In genomic region chr6:118963283-118963682, GRCm38 (mm10) we compare ENCODE assay signal across 13 mouse cellular contexts.
DNase-seq lines count a peak whose midpoint lies in the region; ATAC-seq and TF ChIP-seq lines count a peak whose summit lies in the region.
"Had no signal": no experiment of that assay in that cellular context is flagged by ENCODE, and none has a peak within 500 bp of the region (broad histone marks: within the 10 kb centered on the region; RNA-seq: fewer than 3 reads in every experiment).

No protein-coding gene starts in this region.

- no peaks in the 10 kb centered on the region for H3K36me3 ChIP-seq in lung, postnatal 0 days (ENCODE audit: insufficient read depth, low read length)
- H3K36me3 ChIP-seq in liver, postnatal 0 days (replicated peaks; ENCODE audit: insufficient read depth, low read length): no peaks in the 10 kb centered on the region
- H3K36me3 ChIP-seq in hindbrain, embryonic 14.5 days (replicated peaks; ENCODE audit: control insufficient read depth, insufficient read depth): no peaks in the 10 kb centered on the region
- H3K36me3 ChIP-seq: embryonic facial prominence, embryonic 15.5 days; forebrain, embryonic 12.5 days; G1E; midbrain, embryonic 12.5 days had no signal

- DNase-seq in kidney, adult 9 months: peak; percentile 6
- DNase-seq in kidney, postnatal 36 days: no peak
- peak; percentile 88 for DNase-seq in lung, postnatal 0 days (ENCODE audit: low spot score)
- no peak for DNase-seq in lung, postnatal 10 days
- DNase-seq in liver, postnatal 0 days: no peak
- DNase-seq in hindbrain, embryonic 14.5 days (ENCODE audit: low spot score): no peak
- no peak for DNase-seq in adrenal gland, postnatal 25 days
- DNase-seq: adrenal gland, adult 8-10 months; cerebellum, adult 18-20 months had no signal

- ATAC-seq in lung, postnatal 0 days: peak; percentile 74
- ATAC-seq in liver, postnatal 0 days: peak; percentile 84
- no peak for ATAC-seq in hindbrain, embryonic 14.5 days (ENCODE audit: low FRiP score)

- peaks cover 11% of the 10 kb centered on the region; the same call in 1 of the 2 replicates for H3K4me1 ChIP-seq in lung, postnatal 0 days (ENCODE audit: insufficient read depth, low read depth, low read length)
- H3K4me1 ChIP-seq in liver, postnatal 0 days (ENCODE audit: insufficient read depth): peaks cover 10% of the 10 kb centered on the region
- no peaks in the 10 kb centered on the region; the same call in 1 of the 2 replicates for H3K4me1 ChIP-seq in hindbrain, embryonic 14.5 days (replicated peaks; ENCODE audit: control insufficient read depth, insufficient read depth, low read length)
- H3K4me1 ChIP-seq: forebrain, embryonic 12.5 days; midbrain, embryonic 12.5 days had no signal

- TF ChIP-seq CTCF in lung, postnatal 0 days (IDR thresholded peaks at IDR 0.05): no peak
- TF ChIP-seq CTCF in liver, postnatal 0 days (IDR thresholded peaks at IDR 0.05; ENCODE audit: low read depth): no peak

- peak overlapping the region; percentile 81 for H3K27ac ChIP-seq in lung, postnatal 0 days (ENCODE audit: low read length)
- peak overlapping the region; percentile 66 for H3K27ac ChIP-seq in liver, postnatal 0 days (ENCODE audit: low read depth)
- H3K27ac ChIP-seq in hindbrain, embryonic 14.5 days: no peak overlapping the region
- H3K27ac ChIP-seq: embryonic facial prominence, embryonic 15.5 days; forebrain, embryonic 12.5 days; midbrain, embryonic 12.5 days had no signal

- no peak overlapping the region for H3K9ac ChIP-seq in lung, postnatal 0 days (replicated peaks; ENCODE audit: low read depth)
- no peak overlapping the region for H3K9ac ChIP-seq in liver, postnatal 0 days (replicated peaks)
- no peak overlapping the region for H3K9ac ChIP-seq in hindbrain, embryonic 14.5 days
- H3K9ac ChIP-seq: embryonic facial prominence, embryonic 15.5 days; forebrain, embryonic 12.5 days; midbrain, embryonic 12.5 days had no signal

- 25% methylated on average over 5 of the region's 5 CpGs for WGBS in lung, postnatal 0 days
- WGBS in liver, postnatal 0 days (ENCODE audit: insufficient replicate concordance): 44% methylated on average over 5 of the region's 5 CpGs
- 73% methylated on average over 5 of the region's 5 CpGs for WGBS in hindbrain, embryonic 14.5 days

- H3K4me3 ChIP-seq in lung, postnatal 0 days (ENCODE audit: low read depth, low read length): no peak overlapping the region
- H3K4me3 ChIP-seq in liver, postnatal 0 days (ENCODE audit: low read depth, low read length): no peak overlapping the region
- H3K4me3 ChIP-seq in hindbrain, embryonic 14.5 days (replicated peaks; ENCODE audit: low read length): no peak overlapping the region
- H3K4me3 ChIP-seq: embryonic facial prominence, embryonic 15.5 days; forebrain, embryonic 12.5 days; midbrain, embryonic 12.5 days had no signal

- H3K4me2 ChIP-seq in lung, postnatal 0 days (replicated peaks; ENCODE audit: low read depth, low read length): peak overlapping the region; percentile 25; the same call in 1 of the 2 replicates
- 0 out of 2 replicates have a peak overlapping the region, but pooled peaks have one; percentile 44 for H3K4me2 ChIP-seq in liver, postnatal 0 days (ENCODE audit: low read depth, low read length)
- no peak overlapping the region for H3K4me2 ChIP-seq in hindbrain, embryonic 14.5 days (replicated peaks)
- H3K4me2 ChIP-seq: embryonic facial prominence, embryonic 15.5 days; forebrain, embryonic 12.5 days; midbrain, embryonic 12.5 days had no signal

- TF ChIP-seq EP300 in lung, postnatal 0 days (IDR thresholded peaks at IDR 0.05): peak; percentile 72; the same call in 1 of the 2 replicates
- TF ChIP-seq EP300 in liver, postnatal 0 days (IDR thresholded peaks at IDR 0.05; ENCODE audit: low read depth): no peak

- no peaks in the 10 kb centered on the region for H3K27me3 ChIP-seq in lung, postnatal 0 days (replicated peaks; ENCODE audit: insufficient read depth, low read length)
- no peaks in the 10 kb centered on the region for H3K27me3 ChIP-seq in liver, postnatal 0 days (ENCODE audit: insufficient read depth, low read length)
- no peaks in the 10 kb centered on the region for H3K27me3 ChIP-seq in hindbrain, embryonic 14.5 days (ENCODE audit: control insufficient read depth, insufficient read depth, low read length)
- H3K27me3 ChIP-seq: embryonic facial prominence, embryonic 15.5 days; forebrain, embryonic 12.5 days; midbrain, embryonic 12.5 days had no signal

- no peaks in the 10 kb centered on the region for H3K9me3 ChIP-seq in lung, postnatal 0 days (ENCODE audit: low read length)
- no peaks in the 10 kb centered on the region for H3K9me3 ChIP-seq in liver, postnatal 0 days (ENCODE audit: low read length)
- H3K9me3 ChIP-seq in hindbrain, embryonic 14.5 days (ENCODE audit: control insufficient read depth, low read length): no peaks in the 10 kb centered on the region
- H3K9me3 ChIP-seq: embryonic facial prominence, embryonic 15.5 days; forebrain, embryonic 12.5 days; midbrain, embryonic 12.5 days had no signal

Comparison
In these comparisons a context has a peak if more than half of its experiments do, and no peak if none do; other contexts are left out.
1. DNase-seq: peak in kidney, adult 9 months (single experiment) and lung, postnatal 0 days (single experiment); none in kidney, postnatal 36 days (0 of 2), lung, postnatal 10 days (single experiment), liver, postnatal 0 days (single experiment), hindbrain, embryonic 14.5 days (single experiment) and adrenal gland, postnatal 25 days (single experiment).